Mouse (Mus musculus) heart, adult 11 months (tissue): ENCODE measurements around the gene Hlx.
A peak's percentile ranks its signal among the peaks of the same experiment; 100 is the strongest.

Source experiments
- DNase-seq: peaks from one replicate; pipeline ENCODE4 v3.0.0; 2022

The Hlx gene

DNA sequence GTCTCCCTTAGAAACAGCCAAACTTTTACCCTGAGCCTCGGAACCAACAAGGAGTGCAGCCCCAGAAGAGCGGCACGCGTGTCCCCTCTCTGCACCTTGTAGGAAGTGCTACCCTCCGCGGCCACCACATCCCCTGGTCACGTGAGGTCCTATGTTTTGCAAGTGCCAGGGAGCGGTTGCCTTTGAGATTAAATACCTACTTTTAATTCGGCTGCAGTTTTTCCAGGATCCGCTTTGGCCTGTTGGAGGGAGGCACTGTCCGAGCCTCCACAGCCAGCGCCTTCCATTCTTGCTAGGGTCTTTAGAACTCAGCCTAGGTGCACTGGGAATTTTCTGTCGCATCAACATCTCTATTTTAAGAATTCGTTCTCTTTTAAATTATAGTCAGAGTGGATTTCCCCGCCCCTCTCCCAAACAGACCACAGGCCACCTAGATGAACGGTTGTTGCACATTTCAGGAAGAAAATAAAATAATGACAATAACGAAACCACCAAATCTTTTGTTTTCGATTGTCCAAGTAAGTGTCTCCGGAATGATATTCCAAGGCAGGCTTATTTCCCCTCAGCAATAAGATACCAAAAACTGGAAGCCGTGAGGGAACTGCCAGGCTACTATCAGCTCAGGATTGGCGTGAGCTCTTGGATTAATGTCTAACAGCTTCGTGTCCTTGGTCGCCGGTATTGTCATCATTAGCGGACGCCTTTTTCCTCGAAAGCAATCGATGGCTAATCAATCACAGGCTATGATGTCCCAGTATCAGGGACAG is 1.1 kb upstream of the Hlx start:
- DNase-seq, result peak; percentile 97

DNA sequence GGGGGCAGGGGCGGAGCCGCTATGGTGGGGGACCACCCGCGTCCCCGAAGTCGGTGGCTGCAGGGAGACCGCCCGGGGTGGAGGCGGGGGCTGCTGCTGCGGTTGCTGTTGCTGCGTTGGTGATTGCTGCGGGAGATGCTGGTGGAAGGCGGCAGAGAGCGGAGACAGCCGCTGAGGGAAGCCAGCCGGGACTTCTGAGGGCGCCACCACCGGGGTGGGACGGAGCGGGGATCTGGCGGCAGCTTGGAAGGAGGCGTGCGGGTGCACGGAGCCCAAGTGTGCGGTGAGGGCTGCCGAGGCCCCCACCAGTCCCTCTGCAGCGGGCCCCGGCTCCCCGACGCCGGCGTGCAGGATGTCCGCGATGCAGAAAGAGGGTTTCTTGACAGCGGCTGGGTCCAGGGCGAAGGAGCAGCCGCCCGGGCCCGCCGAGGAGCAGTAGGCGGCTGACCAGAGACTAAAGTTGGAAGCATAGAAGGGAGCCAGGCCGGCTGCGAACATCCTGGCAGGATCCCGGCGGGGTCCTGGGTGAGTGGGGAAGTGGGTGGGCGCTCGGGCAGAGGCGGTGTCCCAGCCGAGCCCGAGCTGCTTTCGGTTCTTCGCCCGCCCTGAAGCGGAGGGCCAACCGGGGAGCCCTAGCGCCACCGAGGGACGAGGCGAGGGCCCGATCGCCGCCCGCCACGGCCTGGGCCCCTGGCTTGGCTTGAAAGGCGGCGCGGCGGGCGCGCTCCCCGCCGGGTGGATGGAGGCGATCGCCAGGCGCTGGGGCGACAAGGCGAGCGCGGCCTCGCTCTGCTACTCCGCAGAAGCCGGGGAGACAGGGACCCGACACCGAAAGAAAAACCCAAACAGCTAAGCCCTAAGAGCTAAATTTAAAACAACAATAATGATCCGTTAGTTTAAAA is 524 bp downstream of the Hlx start:
- peak; percentile 98 for DNase-seq

DNA sequence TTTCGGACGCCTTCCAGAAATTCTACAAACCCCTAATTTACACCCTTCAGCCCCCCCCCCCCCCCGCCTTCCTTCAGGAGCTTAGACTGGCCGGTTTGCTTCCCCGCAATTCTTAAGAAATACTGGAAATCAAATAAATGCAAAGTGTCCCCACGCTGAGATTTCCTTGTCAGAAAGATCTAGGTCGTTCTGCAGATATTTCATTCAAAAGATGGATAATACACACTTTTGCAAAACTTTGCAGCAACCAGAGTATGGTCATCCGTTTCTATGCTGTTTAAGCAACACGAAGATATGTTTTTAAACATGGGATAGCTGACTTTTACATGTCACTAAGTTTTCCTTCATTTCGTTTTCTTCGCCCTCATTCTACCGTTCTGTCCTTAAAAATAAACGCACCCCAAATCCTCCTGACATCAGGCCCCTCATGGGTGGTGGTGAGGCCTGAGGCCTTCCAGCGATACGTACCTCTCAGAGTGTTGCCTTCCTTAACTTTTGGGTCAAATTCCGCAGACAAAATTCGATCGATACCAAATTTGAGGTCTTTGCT is 1.3 kb downstream of the Hlx start:
- no peak for DNase-seq

DNA sequence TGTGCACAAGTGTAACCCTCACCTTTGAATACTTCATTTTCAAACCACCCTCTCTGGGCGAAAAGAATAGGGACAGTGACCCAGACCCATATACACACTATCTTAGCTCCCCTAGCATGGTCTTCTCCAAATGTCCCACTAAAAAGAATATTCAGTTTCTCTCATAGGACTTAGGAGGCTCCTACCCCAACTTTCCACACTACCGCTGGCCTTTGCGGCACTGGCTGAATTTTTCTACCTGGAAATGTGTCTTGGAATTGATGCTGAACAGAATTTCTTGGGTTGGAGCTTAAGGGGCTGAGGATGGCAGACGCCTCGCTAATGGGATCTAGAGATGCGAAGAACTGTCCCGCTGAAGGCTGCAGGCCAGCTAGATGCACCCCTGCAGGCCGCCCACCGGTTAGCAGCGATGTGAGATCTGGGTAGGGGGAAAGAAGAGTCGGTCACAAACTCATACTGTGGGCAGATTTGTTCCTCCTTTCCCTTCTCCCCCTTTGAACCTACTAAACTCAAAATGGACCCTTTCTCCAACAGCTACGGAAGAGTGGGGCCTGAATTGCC is 1.9 kb downstream of the Hlx start:
- no peak for DNase-seq

DNA sequence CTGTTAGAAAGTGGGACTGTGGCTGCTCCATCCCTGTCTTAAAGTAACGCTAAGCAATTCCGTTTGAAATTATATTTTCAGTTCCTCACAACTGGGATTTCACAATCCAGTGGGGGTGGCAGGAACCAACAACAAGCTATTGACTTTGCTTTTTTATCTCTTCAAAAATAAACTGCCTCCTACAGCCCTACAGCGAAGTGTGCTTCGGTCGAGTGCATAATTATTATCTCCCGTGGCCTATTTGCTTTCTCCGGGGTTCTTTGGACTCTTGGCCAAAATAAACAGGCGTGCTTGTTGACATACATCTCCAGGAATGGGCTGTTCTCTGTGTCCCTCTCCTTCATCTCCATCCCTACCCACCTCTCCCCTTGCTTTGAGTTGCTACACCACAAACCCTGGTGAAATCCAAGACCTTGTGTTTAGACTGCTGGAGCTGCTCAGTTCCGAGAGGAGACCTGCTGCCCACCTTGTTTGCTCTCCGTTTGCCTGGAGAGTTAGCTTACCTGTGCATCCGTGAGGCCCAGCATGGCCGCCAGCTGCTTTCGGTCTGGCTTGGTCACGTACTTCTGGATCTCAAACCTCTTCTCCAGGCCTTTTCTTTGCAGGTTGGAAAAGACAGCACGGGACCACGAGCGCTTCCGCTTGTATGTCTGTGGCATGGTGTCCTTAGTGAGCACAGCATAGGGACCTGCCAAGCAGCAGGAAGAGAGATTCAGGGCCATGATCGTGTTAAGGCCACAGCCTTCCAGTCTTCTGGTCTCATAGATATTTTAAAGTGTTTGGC is 2.9 kb downstream of the Hlx start:
- peak; percentile 95 for DNase-seq

DNA sequence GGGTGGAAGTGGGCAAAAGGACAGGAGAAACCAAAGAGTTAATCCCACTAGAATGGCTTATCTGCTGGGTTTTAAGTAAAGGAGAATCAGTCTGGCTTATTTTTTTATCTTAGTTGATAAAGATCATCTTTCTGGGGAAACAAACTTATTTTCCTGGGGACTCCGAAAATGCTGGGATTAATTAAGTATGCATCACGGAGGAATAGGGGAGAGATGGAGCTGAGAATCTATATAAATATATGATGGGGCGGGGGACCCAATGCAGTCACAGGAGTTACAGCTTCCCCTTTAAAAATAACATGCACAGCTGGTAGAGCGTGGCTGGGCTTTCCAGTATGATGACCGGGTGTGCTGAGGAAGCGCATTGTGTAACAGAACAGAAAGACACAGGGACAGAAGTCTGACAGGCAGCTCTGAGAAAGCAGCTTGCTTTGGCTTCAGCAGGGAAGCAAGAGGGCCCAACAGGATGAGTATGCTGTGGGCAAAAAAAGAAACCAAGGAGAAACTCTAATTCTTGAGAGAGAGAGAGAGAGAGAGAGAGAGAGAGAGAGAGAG is 3.8 kb downstream of the Hlx start:
- peak; percentile 96 for DNase-seq

DNA sequence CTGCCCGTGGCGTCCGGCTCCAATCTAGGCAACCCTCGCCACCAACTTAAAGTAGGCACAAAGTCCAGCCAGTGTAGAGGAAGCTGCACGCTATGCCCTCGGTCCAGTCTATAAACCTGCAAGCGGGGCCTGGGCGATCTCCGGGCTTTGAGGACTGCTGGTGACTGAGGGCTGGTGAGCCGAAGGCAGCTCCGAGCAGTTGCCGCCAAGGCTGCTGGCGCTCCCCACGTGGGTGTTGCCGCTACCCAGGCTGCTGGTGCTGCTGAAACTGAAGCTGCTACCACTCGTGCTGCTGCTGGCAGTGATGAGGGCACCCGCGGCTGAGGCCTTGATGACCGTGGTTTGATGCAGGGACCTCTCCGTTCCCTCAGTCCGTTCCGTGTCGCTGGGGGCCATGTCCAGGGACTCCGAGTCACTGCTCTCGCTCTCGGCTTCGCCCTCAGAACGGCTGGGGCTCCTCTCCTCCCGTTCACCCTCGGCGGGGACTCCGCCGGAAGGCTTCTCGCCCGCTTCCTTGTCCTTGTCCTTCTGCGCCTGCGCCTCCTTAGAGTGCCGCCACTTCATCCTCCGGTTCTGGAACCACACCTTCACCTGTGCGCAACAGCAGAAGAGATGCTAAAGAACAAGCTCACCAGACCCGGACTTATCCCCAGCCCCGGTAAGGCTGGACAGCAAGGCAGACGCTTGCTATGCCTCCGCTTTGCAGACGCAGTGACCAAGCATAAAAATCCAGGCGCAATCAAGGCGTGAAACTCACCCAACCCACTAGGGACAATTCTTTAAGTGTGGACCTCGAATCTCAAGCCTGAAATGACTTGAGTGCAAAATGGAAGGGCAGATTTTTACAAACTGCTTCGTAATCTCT is 4.8 kb downstream of the Hlx start:
- DNase-seq, result peak; percentile 91

DNA sequence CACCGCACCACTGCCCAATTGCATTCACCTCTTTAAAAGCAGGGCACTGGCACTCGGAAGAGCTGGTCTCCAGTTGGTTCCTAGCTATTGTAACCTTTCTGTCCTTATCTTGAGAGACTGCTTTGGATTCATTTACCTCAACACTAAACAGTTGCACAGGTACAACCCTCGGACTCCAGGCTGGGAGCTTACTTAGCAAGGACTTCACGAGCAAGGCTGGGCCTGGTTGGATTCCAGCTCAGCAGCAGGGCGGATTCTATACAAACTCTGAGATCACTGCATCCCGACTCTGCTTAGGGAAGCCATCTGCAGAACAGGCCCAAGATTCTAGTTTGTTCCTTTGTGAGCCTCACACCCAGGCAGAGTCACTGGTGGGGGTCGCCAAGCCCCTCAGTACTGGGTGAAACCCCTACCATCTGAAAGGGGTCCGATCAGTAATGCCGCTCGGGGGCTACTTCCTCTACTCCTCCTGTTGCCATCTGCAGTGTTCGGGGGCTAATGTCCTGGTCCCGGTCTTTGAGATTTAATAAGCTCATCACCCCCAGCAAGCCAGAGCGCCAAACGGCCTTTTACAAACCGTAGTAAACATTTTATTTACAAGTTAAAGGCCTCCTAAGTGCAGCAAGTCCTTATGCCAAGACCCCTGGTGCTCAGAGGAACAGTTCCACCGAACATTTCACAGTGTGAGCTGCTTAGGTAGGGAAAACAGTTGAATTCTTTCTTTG is 5.7 kb downstream of the Hlx start:
- DNase-seq, result peak; percentile 84

DNA sequence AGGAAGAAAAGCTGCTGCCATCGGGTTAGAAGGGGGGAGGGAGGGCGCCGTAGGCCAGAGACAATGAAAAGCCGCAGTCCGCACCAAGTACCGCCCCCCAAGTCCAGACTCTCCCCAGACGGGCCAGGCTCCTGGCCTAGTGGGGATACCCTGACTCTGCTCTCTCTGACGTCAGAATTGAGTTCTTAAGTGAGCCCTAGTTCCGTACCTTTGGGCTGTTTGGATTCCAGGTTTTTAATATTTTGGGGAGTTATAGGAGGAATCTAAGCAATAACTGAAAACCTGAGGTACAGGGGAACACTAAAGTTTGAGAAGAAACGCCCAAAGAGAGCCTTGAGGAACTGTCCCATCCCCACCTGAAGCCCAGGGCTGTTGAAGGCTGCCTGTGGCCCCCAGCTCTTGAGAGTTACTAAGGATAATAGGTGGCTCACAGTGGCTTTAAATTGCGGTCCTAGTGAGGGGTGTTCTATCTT is 7.1 kb downstream of the Hlx start:
- DNase-seq, result peak; percentile 90

DNA sequence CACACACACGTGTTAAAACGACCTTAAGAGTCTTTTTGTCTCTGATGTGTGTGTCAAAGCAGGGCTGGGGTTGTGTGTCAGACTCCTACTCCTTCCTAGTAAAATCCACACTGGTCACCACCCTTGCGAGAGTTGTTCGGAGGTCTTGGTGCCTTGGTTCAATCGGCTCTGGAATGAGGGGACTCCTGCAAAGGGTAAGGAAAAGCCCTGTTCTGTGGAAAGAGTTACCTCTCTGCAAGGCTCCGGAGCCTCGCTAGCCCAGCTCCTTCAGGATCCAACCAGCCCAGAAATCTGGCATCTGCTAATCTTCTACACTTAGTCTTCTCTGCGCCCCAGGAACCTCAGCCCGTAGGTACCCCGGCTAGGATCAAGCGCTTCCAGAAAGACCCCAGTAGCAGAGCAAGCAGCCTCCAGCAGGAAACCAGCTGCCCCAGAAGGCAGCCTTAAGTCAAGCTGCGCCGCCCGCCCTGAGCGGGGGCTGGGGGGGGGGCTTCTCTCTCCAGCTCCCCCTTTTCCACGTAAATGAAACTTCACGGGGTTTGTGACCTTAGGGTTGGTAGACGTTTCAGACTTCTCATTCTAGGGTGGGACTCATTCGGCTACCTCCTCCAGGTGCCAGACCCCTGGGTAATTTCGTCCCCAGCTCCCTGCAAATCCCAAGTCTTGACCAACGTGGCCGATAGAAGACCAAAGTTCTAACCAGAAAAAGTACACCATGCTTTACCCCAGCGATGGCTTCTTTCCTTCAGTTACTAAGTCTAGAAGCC is 7.7 kb downstream of the Hlx start:
- DNase-seq, result peak; percentile 80

DNA sequence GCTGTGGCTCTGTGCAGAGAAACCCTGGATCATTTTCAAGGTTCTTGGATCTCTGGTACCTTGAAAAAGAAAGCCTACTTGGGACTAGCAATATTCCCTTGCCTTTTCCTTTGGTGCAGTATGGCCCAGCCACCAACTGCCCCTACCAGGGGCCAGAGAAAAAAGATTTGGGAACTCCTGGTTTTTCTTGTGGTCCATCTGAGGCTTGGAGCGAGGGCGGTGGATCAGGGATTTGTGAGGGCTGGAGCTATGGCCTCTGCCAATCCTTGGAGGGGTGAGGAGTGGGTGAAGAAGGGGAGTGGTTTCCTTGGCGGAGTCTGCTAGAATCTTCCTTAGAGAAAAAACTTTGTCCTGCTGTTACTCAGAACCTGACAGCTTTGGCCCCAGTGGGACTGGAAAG is 8.5 kb downstream of the Hlx start:
- DNase-seq, result peak; percentile 87

DNA sequence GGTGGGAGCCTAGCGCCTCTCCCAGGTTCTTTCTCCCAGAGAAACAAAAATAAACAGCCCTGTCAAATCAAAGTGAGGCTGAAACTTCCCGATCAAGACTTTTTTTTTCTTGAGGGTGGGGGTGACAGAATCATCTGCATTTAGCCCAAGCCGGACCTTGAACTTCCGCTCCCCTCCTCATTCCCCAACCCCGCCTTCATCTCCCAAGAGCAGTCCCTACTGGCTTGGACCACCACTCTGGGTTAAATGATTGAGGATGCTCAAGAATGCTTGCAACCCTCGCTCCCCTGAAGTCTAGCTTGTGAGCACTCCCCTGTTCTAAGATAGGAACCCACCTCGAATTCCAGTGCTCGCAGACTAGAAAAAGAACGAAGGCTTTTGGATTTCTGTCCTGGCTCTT is 11.3 kb downstream of the Hlx start:
- peak; percentile 51 for DNase-seq

DNA sequence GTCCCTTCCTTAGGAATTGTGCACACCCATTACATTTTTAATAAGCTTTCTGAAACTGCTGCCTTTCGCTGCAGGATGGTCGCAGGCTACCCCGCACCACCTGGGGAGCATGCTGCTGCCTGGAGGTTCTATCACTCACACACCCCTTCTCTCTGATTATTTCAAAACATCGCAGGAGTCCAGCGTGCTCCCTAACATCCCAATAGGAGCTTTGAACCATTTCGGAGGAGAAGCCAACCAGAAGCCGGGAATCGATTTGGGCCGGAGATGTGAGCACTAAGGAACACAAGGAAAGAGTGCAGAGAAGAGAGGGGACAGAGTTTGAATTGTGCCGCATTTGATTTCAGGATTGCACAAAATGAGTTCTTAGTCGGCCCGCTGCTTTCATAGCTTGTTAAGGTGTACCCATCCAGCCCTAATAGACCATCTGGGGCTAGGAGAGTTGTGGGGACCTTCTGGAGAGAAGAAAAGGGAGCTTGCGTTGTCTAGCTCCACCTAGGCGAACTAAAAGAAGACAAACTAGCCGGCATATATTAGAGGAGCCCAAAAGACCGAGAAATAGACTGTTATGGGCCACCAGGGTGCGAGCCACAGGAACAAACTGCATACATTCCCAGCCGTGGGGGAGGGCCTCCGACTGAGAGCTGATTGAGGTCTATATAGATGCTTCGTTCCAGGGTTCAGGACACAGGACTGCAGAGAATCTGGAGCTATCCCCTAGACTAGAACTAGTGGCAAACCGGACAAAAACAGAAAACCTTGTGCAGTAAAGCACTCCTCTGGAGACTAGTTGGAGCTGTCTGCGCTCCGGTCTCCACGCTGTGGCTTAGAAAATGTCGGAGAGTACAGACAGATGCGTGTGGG is 12.0 kb downstream of the Hlx start:
- peak; percentile 74 for DNase-seq

DNA sequence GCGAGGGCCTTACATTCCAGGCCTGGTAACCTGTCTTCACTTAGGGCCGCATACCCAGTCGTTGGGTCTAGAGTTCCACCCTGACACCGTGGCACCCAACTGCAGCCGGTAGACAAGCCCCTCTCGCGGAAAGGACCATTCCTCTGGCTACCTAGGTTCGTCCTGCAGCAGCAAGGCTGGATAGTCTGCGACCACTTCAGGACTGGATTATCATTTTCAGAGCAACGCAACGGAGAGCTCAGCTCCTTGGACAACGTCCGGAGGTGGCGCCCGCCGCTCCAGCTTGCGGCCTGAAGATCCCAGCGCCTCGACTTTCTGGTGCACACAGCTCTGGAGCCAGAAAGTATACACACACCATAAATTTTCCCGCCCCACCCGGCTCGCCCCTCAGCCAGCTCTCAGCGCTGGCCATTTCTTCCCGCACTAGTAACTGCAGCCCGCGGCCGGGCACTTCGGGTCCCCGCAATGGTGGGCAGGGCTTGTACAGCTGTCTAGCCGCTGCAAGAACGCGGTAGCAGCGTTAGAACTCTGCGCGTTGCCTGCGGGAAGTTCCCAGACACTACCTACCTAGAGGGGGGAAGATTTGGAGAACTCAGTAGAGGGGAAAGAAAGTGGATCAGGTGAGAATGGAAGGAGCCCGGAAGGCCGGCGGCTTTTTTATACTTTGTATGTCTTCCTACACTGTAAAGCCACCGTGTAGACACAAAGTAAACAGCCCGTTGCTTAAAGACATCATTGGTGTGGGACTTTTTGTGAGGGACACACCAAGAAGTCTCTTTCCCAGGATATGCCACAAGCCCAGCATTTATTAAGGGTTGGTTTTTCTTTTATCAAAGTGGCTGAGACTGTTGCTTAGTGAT is 13.9 kb downstream of the Hlx start:
- DNase-seq, result peak; percentile 85

DNA sequence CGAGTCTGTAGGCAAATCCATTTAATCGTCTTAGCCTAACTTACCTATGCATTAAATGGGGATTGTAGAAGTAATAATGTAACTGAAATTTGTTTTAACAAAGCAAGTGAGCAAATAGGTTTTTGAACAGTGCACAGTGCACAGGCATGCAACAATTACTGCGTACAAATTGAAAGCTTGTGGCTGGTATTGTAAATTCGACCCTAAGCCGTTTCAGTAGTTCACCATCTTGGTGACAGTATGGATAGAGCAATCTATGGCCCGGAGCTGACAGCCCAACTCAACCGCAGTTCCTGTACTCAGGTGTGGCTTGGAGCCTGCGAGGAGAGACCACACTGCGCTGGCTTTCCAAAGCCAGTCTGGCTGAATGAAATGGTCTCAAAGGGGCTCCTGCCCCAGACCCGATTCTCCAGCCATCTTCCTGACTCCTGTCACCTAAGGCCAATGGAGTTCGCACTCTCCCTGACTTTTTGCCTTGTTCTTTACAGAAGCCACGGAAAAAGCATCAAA is 14.7 kb downstream of the Hlx start:
- peak; percentile 78 for DNase-seq

DNA sequence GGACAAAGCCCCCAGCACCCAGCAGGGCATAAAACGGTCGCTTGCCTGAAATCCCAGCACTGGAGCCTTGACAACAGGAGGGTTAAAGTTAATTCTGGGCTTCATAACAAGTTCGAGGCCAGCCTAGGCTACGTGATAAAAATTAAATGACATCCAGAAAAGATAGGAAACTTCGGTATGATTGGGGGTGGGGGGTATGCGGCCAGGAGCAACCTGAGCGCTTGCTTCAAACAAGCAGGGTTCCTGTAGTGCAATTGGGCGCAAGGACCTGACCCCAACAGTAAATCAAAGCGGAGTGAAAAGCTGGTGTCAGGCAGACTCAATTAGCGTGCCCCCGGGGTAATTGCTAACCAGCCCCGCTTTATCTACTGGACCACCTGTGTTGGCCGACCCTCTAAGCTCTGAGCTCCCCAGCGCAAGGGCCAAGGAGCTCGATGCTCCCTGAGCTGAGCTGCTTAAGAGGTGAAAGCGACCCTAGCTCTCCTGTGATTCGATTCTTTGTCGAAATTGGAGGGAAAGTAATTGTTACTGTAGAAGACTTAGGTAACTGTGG is 15.3 kb downstream of the Hlx start:
- DNase-seq, result peak; percentile 40

DNA sequence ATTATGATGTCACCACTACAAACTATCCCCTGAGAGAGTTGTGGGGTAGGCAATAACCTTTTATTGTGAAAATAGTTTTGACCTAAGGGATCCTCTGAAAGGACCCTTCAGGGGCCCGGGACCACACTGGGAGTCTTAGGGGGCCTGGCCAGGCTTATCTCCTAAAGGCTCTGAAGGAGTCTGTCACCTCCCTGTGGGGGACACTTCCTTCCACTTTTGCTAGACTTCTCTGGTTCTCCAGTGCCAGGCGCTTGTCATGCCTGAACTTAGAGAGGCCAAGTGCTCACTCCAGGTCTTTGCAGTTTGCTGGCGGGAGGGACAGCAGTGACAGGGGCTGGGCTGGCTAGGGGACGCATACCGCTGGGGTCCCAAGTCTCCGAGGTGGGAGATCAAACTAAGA is 16.3 kb downstream of the Hlx start:
- DNase-seq, result peak; percentile 78
